Mouse (Mus musculus) limb, embryonic 15.5 days (tissue): ENCODE measurements around the gene Trpv4. TPM values are rescaled to one million over a fixed set of nuclear protein-coding genes. Genes with fewer than 3 reads are reported as not detected.

Source experiments
- ATAC-seq: fragments of 200-750 bp; cut with Nextera tagmentation; 2 replicates; pipeline ENCODE4 v1.8.0; 2017; ENCODE audit warnings: low read depth, moderate TSS enrichment; ENCODE audit not compliant: insufficient number of reproducible peaks, low FRiP score, low TSS enrichment
- H3K27ac ChIP-seq: fragments of 300-500 bp; sonication (generic); 2 replicates; pipeline ENCODE4 v1.5.1; 2015; ENCODE audit warnings: moderate library complexity, mild to moderate bottlenecking, inconsistent platforms
- H3K27me3 ChIP-seq: fragments of 300-500 bp; sonication (generic); 2 replicates; pipeline ENCODE4 v1.6.1; 2015; ENCODE audit warnings: inconsistent platforms
- H3K36me3 ChIP-seq: fragments of 300-500 bp; sonication (generic); 2 replicates; pipeline ENCODE4 v1.6.1; 2015; ENCODE audit warnings: inconsistent platforms
- H3K4me1 ChIP-seq: fragments of 300-500 bp; sonication (generic); 2 replicates; pipeline ENCODE4 v1.6.1; 2015; ENCODE audit warnings: inconsistent platforms
- H3K4me2 ChIP-seq: fragments of 300-500 bp; sonication (generic); 2 replicates; pipeline ENCODE4 v1.6.1; 2015; ENCODE audit warnings: mild to moderate bottlenecking, inconsistent platforms
- H3K4me3 ChIP-seq: fragments of 300-500 bp; sonication (generic); 2 replicates; pipeline ENCODE4 v1.5.1; 2015; ENCODE audit warnings: mild to moderate bottlenecking, inconsistent platforms
- H3K9ac ChIP-seq: fragments of 300-500 bp; sonication (generic); 2 replicates; pipeline ENCODE4 v1.6.1; 2015; ENCODE audit warnings: inconsistent platforms
- H3K9me3 ChIP-seq: fragments of 300-500 bp; sonication (generic); 2 replicates; pipeline ENCODE4 v1.6.1; 2016; ENCODE audit warnings: inconsistent platforms
- WGBS: fragments of 180-500 bp; shearing (Covaris S2); methylation state at CpG from one replicate; pipeline ENCODE4 v1.1.7; 2015; 5-methylcytosine and 5-hydroxymethylcytosine counted together
- polyA plus RNA-seq: library from polyadenylated mRNA; unstranded; fragments of >200 nt; fragmentation: Nextera tagmentation; extraction: Ambion mirVana; gene quantifications from 2 replicates; pipeline ENCODE4 v1.2.1, GENCODE M21; 2015

Gene Trpv4
- polyA plus RNA-seq, 1 experiment from 2014 or later, result 14.8 TPM

DNA sequence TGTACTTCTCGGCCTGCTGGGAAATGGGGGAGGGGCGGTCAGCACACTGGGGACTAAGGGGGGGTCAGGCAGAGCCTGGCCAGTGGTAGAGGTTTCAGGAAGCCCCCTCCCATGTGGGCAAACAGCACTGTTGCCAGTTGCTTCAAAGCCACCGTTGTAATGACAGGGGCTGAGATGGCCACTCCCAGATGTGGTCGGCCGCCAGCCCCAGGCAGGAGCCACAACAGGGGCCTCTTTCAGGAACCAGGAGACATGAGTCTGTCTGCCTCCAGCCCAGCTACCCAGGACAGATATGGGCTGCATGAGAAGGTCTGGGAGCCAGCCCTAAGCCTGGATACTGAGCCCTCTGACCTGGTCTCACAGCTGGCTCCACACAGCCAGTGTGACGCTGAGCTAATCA, 13.3 kb downstream of the Trpv4 start:
- WGBS, result 37% methylated on average over 6 of the region's 6 CpGs
- Histone ChIP-seq H3K4me2 (no peak overlapping the region), H3K27me3 (0 out of 2 replicates have a peak, but pooled peaks cover 7% of the 10 kb centered on the region), H3K9ac (no peak overlapping the region), H3K4me1 (peaks cover 53% of the 10 kb centered on the region), H3K4me3 (no peak overlapping the region), H3K9me3 (no peaks in the 10 kb centered on the region), H3K36me3 (no peaks in the 10 kb centered on the region), H3K27ac (peak overlapping the region; percentile 67; the same call in 1 of the 2 replicates)
- ATAC-seq, result peak; percentile 37; the same call in 1 of the 2 replicates

DNA sequence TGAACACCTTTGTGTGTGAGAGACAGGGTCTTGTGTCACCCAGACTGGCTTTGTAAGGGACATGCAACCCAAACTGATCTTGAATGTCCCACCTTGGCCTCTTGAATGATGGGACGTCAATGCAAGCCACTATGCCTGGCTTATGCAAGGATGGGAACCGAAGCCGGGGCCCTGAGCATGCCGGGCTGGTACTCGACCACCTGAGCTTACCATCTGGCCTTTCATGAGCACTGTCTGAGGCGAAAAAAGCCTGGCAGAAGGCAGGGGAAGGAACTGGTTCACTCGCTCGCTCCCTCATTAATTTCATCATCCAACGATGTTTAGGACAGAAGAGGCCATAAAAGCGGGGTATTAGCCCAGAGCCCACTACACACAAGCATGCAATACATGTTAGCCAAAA, 17.4 kb downstream of the Trpv4 start:
- Histone ChIP-seq H3K36me3 (no peaks in the 10 kb centered on the region), H3K27me3 (peaks cover 21% of the 10 kb centered on the region; the same call in 1 of the 2 replicates), H3K27ac (no peak overlapping the region), H3K9me3 (no peaks in the 10 kb centered on the region), H3K4me1 (peaks cover 22% of the 10 kb centered on the region), H3K4me3 (no peak overlapping the region), H3K4me2 (no peak overlapping the region), H3K9ac (no peak overlapping the region)
- 67% methylated on average over 10 of the region's 10 CpGs for WGBS
- ATAC-seq, result no peak

DNA sequence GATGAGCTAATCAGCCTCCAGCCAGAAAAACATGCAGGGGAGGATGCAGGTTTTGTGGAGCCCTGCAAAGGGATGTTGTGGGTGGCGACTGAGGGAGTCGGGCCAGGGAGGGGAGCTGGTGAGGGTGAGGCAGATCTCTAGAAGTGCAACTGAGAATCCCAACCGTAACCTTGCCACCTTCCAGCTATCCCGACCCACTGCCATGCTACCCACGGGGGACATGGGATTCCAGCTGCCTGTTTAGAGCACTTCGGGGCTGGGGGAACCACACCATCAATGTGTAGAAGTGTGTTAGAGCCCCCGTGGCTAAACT, 18.6 kb downstream of the Trpv4 start:
- Histone ChIP-seq H3K4me3 (no peak overlapping the region), H3K27ac (no peak overlapping the region), H3K27me3 (peaks cover 21% of the 10 kb centered on the region; the same call in 1 of the 2 replicates), H3K36me3 (no peaks in the 10 kb centered on the region), H3K4me1 (peaks cover 12% of the 10 kb centered on the region), H3K9ac (no peak overlapping the region), H3K9me3 (no peaks in the 10 kb centered on the region), H3K4me2 (peak overlapping the region; percentile 41)
- WGBS, result 21% methylated on average over 7 of the region's 7 CpGs
- 0 out of 2 replicates have a peak, but pooled peaks have one; percentile 8 for ATAC-seq

DNA sequence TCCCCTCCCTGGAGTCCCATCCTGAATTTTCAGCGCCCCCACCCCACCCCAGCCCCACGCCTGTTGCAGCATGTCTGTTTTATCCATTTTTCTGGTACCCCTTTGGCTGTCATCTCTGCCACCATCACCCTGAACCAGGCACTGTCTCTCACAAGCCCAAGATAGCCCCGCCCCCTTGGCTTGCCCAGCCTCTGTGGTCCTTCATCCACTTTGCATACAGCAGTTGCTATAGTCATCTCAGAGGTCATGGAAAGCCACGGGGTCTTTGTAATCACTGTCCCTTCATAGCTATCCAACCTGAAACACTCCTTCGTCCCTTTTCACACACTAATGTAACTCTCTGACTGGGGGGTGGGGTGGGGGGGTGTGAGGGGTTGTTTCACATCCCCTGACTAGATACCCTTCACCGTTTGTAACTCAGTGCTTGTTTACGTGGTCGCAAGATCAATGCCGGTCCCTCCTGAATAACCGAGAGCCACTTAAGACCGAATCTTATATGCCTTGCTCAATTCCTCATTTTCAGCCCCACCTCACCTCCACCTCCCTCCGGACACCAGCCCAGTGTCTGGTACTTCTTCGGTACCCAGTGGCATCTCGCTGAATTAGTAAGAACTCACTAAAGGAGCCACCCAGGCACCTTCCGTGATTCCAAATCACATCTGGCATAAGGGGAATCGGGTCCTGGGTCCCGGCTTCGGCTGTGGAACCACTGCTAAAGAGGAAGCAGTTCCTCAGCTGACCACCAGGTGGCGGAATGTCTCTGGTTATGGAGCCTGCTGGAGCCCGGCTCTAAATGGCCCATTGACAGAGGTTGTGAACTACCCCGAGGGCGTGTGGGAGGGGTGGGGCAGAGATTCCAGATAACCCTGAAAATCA, 19.2 kb downstream of the Trpv4 start:
- peak overlapping the region; percentile 13; the same call in 1 of the 2 replicates for H3K4me3 ChIP-seq
- WGBS, result 11% methylated on average over 22 of the region's 22 CpGs
- H3K36me3 ChIP-seq, result 0 out of 2 replicates have a peak, but pooled peaks cover 3% of the 10 kb centered on the region
- H3K4me1 ChIP-seq, result peaks cover 8% of the 10 kb centered on the region
- H3K9ac ChIP-seq, result 0 out of 2 replicates have a peak overlapping the region, but pooled peaks have one; percentile 26
- H3K4me2 ChIP-seq, result peak overlapping the region; percentile 41
- peaks cover 21% of the 10 kb centered on the region; the same call in 1 of the 2 replicates for H3K27me3 ChIP-seq
- H3K27ac ChIP-seq, result no peak overlapping the region
- peak; percentile 49 for ATAC-seq
- no peaks in the 10 kb centered on the region for H3K9me3 ChIP-seq

DNA sequence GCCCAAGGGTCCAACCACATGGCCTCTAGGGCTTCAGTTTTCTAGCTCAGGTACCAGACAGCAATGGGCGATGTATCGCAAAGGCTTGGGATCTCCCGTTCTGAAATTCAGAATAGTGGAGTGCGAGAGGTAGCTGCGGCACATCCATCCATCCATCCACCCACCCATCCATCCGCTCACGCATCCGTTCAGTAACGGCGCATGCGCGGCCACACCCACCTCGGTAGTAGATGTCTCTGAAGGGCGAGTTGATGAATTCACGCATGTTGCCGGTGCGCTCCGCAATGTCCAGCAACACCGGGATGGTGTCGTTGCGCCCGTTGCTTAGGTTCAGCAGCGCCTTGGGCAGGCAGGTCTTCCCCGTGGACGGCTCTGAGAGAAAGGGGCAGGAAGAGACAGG, 22.1 kb downstream of the Trpv4 start:
- Histone ChIP-seq H3K36me3 (0 out of 2 replicates have a peak, but pooled peaks cover 9% of the 10 kb centered on the region), H3K4me3 (no peak overlapping the region), H3K27me3 (peaks cover 14% of the 10 kb centered on the region; the same call in 1 of the 2 replicates), H3K4me2 (no peak overlapping the region), H3K27ac (no peak overlapping the region), H3K9me3 (no peaks in the 10 kb centered on the region), H3K4me1 (peaks cover 8% of the 10 kb centered on the region), H3K9ac (no peak overlapping the region)
- no peak for ATAC-seq
- 81% methylated on average over 25 of the region's 25 CpGs for WGBS

DNA sequence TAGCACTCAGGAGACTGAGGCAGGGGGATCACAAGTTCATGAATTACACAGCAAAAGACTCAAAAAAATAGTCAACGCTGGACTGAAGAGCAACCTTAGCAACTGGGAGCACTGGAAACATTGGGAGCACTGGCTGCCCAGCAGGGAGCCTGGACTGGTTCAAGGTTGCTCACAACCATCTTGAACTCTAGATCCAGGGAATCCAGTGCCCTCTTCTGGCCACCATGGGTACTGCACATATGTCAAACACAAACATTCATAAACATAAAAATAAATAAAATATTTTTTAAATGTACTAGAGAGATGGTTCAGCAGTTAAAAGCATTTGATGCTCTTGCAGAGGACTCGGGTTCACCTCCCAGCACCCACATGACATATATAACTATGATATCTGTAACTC, 26.9 kb downstream of the Trpv4 start:
- no peak for ATAC-seq
- no peak overlapping the region for H3K9ac ChIP-seq
- no peak overlapping the region for H3K27ac ChIP-seq
- H3K4me3 ChIP-seq, result no peak overlapping the region
- 48% methylated on average over 2 of the region's 2 CpGs for WGBS
- no peaks in the 10 kb centered on the region for H3K27me3 ChIP-seq
- H3K4me2 ChIP-seq, result no peak overlapping the region
- no peaks in the 10 kb centered on the region for H3K4me1 ChIP-seq
- no peaks in the 10 kb centered on the region for H3K9me3 ChIP-seq
- H3K36me3 ChIP-seq, result peaks cover 37% of the 10 kb centered on the region

DNA sequence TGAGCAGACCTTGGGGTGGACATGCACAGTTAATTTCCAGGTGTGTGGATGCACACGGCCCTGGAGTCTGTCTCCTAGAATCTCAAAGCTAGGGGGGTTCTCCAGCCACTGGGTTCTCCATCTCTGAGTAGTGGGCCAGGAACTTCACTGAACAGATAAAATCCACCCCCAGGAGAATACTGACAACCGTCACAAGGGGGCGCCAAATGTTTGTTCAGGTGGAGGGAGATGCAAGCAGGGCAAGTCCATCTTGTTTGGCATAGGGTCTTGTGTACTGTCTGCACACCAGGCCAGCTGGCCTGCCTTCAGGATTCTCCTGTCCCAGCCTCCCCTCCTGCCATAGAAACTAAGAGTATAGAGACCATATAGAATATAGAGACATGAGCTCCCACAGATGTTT, 32.6 kb downstream of the Trpv4 start:
- no peak overlapping the region for H3K9ac ChIP-seq
- peaks cover 31% of the 10 kb centered on the region for H3K36me3 ChIP-seq
- ATAC-seq, result no peak
- WGBS, result 21% methylated on average over 3 of the region's 3 CpGs
- no peak overlapping the region for H3K27ac ChIP-seq
- H3K27me3 ChIP-seq, result no peaks in the 10 kb centered on the region
- H3K4me2 ChIP-seq, result no peak overlapping the region
- H3K4me3 ChIP-seq, result no peak overlapping the region
- H3K9me3 ChIP-seq, result no peaks in the 10 kb centered on the region
- no peaks in the 10 kb centered on the region for H3K4me1 ChIP-seq

DNA sequence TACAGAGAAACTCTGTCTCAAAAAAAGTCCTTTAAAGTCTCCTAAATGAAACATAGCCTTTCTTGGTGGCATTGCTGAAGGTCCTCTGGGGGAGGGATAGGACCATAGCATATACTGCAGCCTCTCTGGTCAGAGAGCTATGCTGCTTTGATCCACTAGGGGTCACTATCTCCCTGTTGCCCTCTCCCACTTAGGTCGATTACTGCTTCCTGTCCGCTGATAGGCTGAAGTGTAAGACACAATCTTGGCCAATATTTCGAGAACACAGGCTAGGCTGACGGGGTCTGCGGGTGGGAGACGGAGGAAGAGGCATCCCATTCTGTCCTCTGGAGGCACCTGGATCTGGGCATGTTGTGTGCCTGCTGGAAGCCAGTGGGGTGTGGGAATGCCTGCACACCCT, 37.9 kb downstream of the Trpv4 start:
- no peak for ATAC-seq
- 40% methylated on average over 6 of the region's 6 CpGs for WGBS
- no peak overlapping the region for H3K9ac ChIP-seq

DNA sequence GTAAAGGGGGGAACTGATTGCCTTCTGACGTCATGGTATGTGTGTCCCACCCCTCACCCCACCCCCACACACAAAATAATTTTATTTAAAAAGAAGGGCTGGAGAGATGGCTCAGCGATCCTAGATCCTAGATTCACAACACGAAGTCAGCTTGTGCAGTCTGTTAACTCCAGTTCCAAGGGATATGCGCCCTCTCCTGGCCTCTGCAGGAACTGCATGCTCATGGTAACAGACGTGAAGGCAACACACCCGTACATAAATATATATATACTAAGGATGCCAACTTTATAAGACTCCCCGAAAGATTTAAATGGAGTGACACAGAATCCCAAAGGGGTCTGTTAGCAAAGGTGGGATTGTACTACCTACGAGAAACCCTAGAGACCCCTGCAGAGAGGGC, 39.4 kb downstream of the Trpv4 start:
- 0 out of 2 replicates have a peak, but pooled peaks cover under 1% of the 10 kb centered on the region for H3K27me3 ChIP-seq
- no peak overlapping the region for H3K27ac ChIP-seq
- H3K36me3 ChIP-seq, result no peaks in the 10 kb centered on the region
- H3K4me1 ChIP-seq, result no peaks in the 10 kb centered on the region
- 33% methylated on average over 8 of the region's 8 CpGs for WGBS
- no peak overlapping the region for H3K4me2 ChIP-seq
- H3K9me3 ChIP-seq, result no peaks in the 10 kb centered on the region
- no peak overlapping the region for H3K4me3 ChIP-seq
- no peak overlapping the region for H3K9ac ChIP-seq
- no peak for ATAC-seq

More for the DNA sequence above, 37.9 kb downstream of the Trpv4 start:
- 0 out of 2 replicates have a peak, but pooled peaks cover 3% of the 10 kb centered on the region for H3K36me3 ChIP-seq
- H3K4me2 ChIP-seq, result no peak overlapping the region
- H3K27ac ChIP-seq, result no peak overlapping the region
- no peak overlapping the region for H3K4me3 ChIP-seq
- no peaks in the 10 kb centered on the region for H3K27me3 ChIP-seq
- no peaks in the 10 kb centered on the region for H3K9me3 ChIP-seq
- no peaks in the 10 kb centered on the region for H3K4me1 ChIP-seq

DNA sequence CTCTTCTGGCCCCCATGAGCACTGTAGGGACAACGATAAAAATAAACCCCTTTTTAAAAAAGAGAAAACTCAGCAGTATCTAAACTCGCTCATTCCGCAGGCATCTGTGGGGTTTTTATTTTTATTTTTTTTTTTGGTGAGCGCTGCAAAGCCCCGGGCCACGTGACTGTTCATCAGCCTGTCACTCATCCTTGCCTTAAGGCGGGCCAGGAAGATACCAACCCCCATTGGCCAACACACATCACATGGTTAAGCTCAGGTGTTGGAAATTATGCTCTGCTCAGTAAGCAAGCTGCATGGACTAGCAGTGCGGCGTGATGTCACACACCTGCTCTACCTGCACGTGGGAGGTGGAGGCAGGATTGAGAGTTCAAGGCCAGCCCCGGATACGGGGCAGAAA, 40.4 kb downstream of the Trpv4 start:
- H3K27me3 ChIP-seq, result 0 out of 2 replicates have a peak, but pooled peaks cover 6% of the 10 kb centered on the region
- no peak overlapping the region for H3K4me3 ChIP-seq
- H3K9me3 ChIP-seq, result no peaks in the 10 kb centered on the region
- H3K4me2 ChIP-seq, result no peak overlapping the region
- 73% methylated on average over 12 of the region's 12 CpGs for WGBS
- no peak overlapping the region for H3K27ac ChIP-seq
- H3K36me3 ChIP-seq, result no peaks in the 10 kb centered on the region
- no peak overlapping the region for H3K9ac ChIP-seq
- no peaks in the 10 kb centered on the region for H3K4me1 ChIP-seq
- ATAC-seq, result no peak

DNA sequence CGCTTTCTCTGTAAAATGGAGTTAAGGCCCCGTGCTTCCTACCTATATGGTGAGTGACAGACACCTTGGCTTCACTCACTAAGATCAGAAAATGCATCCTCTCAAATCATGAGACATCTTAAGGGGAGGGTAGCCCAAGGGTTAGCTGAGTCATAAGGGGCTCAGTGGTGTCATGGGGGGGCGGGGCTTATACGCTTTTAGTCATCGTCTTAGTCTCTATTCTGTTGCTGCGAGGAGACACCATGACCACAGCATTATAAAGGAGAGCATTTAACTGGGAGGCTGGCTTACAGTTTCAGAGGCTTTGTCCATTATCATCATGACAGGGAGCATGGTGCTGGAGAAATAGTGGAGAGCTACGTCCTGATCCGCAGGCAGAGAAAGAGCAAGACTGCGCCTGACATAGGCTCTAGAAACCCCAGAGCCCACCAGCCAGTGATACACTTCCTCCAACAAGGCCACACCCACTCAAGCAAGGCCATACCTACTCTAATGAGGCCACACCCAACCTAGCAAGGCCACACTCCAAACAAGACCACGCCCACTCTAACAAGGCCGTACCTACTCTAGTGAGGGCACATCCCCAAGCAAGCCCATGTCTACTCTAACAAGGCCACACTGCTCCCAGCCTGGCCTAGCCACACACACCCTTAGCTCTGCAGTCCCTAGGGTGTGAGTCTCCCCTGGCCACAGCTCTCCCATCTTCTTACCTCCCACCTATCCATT, 41.7 kb downstream of the Trpv4 start:
- H3K4me3 ChIP-seq, result no peak overlapping the region
- H3K9me3 ChIP-seq, result no peaks in the 10 kb centered on the region
- no peak overlapping the region for H3K27ac ChIP-seq
- no peak overlapping the region for H3K9ac ChIP-seq
- H3K36me3 ChIP-seq, result no peaks in the 10 kb centered on the region
- 0 out of 2 replicates have a peak, but pooled peaks cover 13% of the 10 kb centered on the region for H3K27me3 ChIP-seq
- H3K4me1 ChIP-seq, result peaks cover 5% of the 10 kb centered on the region
- ATAC-seq, result no peak
- 77% methylated on average over 11 of the region's 11 CpGs for WGBS
- H3K4me2 ChIP-seq, result no peak overlapping the region

DNA sequence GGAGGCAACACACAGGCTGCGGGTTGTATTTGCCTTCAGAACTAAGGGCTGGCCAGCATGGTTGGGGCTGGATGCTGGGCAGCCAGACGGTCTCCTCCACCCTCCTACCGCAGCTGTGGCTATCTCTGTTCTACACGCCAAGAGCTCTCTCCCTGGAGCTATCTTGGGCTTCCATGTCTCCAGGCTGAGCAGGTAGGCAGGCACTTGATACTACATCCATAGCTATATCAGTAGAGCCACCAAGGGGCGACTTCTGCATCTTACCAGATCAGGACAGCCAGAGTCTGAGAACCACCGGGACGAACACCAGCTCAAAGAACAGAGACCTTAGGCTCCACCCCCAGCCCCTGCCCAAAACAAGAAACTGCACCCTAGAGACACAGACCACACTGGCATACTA, 43.4 kb downstream of the Trpv4 start:
- no peaks in the 10 kb centered on the region for H3K9me3 ChIP-seq
- no peak overlapping the region for H3K27ac ChIP-seq
- H3K36me3 ChIP-seq, result no peaks in the 10 kb centered on the region
- H3K4me2 ChIP-seq, result no peak overlapping the region
- H3K27me3 ChIP-seq, result peaks cover 29% of the 10 kb centered on the region; the same call in 1 of the 2 replicates
- 57% methylated on average over 7 of the region's 7 CpGs for WGBS
- H3K9ac ChIP-seq, result no peak overlapping the region
- H3K4me1 ChIP-seq, result peaks cover 5% of the 10 kb centered on the region
- H3K4me3 ChIP-seq, result no peak overlapping the region
- no peak for ATAC-seq
